Mouse (Mus musculus) erythroblast, embryonic 14.5 days (primary cell): ENCODE measurements around the gene Elavl1. TPM values are rescaled to one million over a fixed set of nuclear protein-coding genes. Genes with fewer than 3 reads are reported as not detected.
"Not testable (repeated sequence)": the region's sequence is repeated elsewhere in the genome, so short reads cannot be mapped to it uniquely, and the experiment has no call there.

ENCODE experiments used
- H3K27me3 ChIP-seq: 2 replicates; pipeline ENCODE4 v1.6.1; 2012; ENCODE audit warnings: inconsistent platforms; ENCODE audit not compliant: control insufficient read depth
- H3K36me3 ChIP-seq: 2 replicates; pipeline ENCODE4 v1.6.1; 2012; ENCODE audit warnings: mild to moderate bottlenecking, inconsistent platforms; ENCODE audit not compliant: control insufficient read depth
- H3K4me1 ChIP-seq: 2 replicates; pipeline ENCODE4 v1.6.1; 2012; ENCODE audit warnings: inconsistent platforms; ENCODE audit not compliant: control insufficient read depth
- H3K4me3 ChIP-seq: replicated peaks from 2 replicates; pipeline ENCODE3; 2012; ENCODE audit warnings: moderate library complexity, mild to moderate bottlenecking, inconsistent platforms
- H3K9me3 ChIP-seq: 2 replicates; pipeline ENCODE4 v1.6.1; 2012; ENCODE audit warnings: low read length, inconsistent platforms, mixed read lengths; ENCODE audit not compliant: control insufficient read depth
- GATA1 ChIP-seq: IDR thresholded peaks from 2 replicates; pipeline ENCODE4 v1.6.1; 2012; ENCODE audit warnings: low read length, inconsistent platforms, mixed read lengths
- TAL1 ChIP-seq: IDR thresholded peaks from 3 replicates; pipeline ENCODE4 v1.6.1; 2012; ENCODE audit warnings: low read length, inconsistent platforms, mixed read lengths
- polyA plus RNA-seq: library from polyadenylated mRNA; stranded (reverse); fragments of >175 nt; gene quantifications from 2 replicates; pipeline ENCODE4 v1.2.3, GENCODE M21; 2012

The Elavl1 gene
- polyA plus RNA-seq, 1 experiment: 1.1 TPM

DNA sequence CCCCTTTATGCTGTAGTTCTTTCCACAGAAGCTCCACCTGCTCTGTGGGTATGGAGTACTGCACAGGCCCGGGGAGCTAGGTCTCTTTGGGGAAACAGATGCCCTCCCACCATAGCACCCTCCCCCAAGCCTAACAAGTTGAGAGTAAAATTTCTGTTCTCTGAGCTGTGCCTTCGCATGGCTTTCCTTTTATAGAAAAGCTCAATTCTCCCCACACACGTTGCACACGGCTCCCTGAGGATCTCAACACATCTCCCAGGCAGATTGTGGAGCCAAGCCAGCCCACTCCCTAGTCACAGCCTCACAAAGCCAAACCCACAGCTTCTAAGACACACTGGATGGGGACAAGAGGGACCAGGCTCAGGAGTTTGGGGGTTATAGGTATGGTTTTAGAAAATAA lies 68.3 kb downstream of the Elavl1 start:
- Histone ChIP-seq H3K4me1 (peaks cover 58% of the 10 kb centered on the region), H3K4me3 (no peak overlapping the region), H3K36me3 (peaks cover 65% of the 10 kb centered on the region), H3K9me3 (no peaks in the 10 kb centered on the region), H3K27me3 (no peaks in the 10 kb centered on the region)
- no peak for TF ChIP-seq GATA1
- TF ChIP-seq TAL1: no peak

DNA sequence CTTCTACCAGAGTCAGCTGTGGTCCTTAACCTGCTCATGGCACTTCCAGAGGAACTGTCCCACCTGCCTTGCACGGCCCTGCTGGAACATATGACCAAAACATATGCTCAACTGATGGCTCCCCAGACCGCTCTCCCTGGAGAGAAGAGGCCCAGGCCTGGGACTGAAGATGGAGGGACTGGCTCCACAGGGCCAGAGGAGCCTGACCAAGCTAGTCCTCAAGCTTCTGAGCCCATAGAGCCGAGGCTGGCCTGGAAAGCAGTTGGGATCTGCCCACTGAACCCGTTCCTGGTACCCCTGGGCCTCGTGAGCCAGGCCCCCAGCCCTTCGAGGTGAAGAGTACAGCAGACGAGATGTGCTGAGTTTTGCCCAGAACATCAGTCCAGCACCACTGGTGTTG lies 69.7 kb downstream of the Elavl1 start:
- not testable (repeated sequence) for H3K9me3 ChIP-seq, H3K4me3 ChIP-seq, H3K27me3 ChIP-seq
- H3K4me1 ChIP-seq: peaks cover 64% of the 10 kb centered on the region
- peaks cover 50% of the 10 kb centered on the region for H3K36me3 ChIP-seq

DNA sequence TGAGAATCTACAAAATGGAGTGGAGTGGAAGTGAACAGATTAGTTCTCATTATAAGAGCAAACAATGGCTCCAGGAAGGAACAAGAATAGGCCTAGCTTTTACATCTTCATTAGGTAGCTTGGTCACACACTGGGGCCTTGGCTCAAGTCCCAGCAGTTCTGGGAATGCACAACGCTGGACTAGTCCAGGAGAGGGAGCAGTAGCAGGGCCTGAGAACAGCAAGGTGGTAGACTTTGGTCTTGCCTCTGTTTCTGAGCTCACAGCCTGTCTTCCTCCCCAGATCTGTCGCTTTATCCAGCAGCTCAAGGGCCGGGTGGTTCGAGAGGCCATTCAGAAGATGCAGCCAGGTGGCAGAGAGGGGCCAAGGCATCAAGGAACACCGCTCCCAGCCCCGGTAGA lies 71.2 kb downstream of the Elavl1 start:
- Histone ChIP-seq H3K27me3 (peaks cover 4% of the 10 kb centered on the region; the same call in 1 of the 2 replicates), H3K4me3 (peak overlapping the region; percentile 67), H3K9me3 (no peaks in the 10 kb centered on the region), H3K4me1 (peaks cover 58% of the 10 kb centered on the region), H3K36me3 (peaks cover 44% of the 10 kb centered on the region)
- no peak for TF ChIP-seq TAL1
- no peak for TF ChIP-seq GATA1

DNA sequence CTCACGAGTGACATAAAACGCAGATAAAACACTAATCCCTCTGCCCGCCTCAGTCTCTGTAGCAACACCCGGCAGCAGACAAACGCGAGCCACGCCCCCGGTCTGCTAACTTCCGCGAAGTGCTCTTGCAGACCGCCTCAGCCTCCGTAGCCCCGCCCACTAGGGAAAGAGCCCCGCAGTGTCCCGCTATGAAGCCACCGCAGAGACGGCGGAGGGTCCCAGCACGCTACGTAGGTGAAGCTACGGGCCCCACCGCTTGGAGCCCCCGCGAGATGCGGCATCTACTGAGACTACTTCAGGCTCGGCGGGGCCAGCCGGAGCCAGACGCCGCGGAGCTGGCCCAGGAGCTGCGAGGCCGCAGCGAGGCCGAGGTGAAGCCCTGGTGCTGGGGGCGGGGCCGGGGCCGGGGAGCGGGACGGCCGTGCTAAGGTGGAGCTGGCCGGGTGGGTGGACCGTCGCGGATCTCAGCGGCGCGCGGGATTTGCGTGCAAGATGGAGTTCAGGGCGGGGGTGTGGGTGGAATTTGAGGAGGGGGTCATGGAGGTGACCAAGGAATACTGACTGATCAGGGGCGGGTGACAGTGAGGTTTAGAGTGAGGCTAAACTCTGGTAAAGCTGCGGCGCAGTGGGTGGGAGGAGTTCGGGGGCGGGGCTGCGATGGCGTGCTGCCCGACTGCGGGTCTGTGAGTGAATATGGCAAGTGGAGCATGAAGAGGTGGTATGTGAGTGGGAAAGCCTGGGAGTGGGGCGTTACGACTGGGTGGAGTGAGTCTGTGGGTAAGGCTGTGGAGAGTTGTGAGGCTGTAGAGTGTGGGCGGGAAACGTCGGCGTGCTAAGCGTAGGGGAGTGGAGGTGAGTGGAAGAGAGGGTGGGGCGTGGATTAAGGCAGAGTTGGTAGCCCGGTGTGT lies 72.0 kb downstream of the Elavl1 start, which contains the start of gene Snapc2:
Snapc2 (plus strand) TSS at position 147 of the 908 bp plus-strand sequence.
- H3K36me3 ChIP-seq: peaks cover 45% of the 10 kb centered on the region

DNA sequence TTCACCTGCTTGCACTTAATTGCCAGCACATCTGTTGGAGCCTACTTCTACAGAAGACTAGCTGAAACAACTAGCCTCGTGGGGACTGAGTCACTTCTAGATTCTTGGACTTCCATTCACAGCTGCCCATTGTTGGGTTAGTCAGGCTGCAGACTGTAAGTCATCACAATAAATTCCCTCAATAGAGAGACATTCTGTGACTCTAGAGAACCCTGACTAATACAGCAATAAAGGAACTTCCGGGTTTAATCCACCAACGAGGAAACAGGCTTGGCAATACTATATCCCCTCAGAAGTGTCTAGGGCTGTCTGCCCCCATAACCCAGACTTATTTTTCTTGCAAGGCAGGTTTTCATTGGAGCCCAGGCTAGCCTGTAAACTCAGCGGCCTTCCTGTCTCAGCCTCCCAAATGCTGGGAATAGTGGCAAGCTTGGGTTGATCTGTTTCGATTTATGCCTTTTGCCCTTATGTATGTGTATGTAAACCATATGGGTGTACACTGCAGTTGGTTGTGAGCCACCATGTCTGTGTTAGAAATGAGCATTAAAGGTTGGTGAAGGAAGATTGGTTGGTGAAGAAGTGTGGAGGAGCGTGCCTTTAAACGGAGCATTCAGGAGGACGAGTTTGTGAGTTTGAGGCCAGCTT lies 73.0 kb downstream of the Elavl1 start:
- H3K9me3 ChIP-seq: no peaks in the 10 kb centered on the region
- H3K36me3 ChIP-seq: peaks cover 42% of the 10 kb centered on the region
- peaks cover 4% of the 10 kb centered on the region; the same call in 1 of the 2 replicates for H3K27me3 ChIP-seq
- peaks cover 51% of the 10 kb centered on the region for H3K4me1 ChIP-seq
- TF ChIP-seq GATA1 (no peak), TAL1 (no peak)
- peak overlapping the region; percentile 67 for H3K4me3 ChIP-seq

More for the DNA sequence above, 72.0 kb downstream of the Elavl1 start, which contains the start of gene Snapc2:
- peaks cover 4% of the 10 kb centered on the region; the same call in 1 of the 2 replicates for H3K27me3 ChIP-seq
- TF ChIP-seq GATA1 (no peak), TAL1 (no peak)
- no peaks in the 10 kb centered on the region for H3K9me3 ChIP-seq
- peaks cover 51% of the 10 kb centered on the region for H3K4me1 ChIP-seq
- peak within 1 kb of the TSS; percentile 67 for H3K4me3 ChIP-seq

DNA sequence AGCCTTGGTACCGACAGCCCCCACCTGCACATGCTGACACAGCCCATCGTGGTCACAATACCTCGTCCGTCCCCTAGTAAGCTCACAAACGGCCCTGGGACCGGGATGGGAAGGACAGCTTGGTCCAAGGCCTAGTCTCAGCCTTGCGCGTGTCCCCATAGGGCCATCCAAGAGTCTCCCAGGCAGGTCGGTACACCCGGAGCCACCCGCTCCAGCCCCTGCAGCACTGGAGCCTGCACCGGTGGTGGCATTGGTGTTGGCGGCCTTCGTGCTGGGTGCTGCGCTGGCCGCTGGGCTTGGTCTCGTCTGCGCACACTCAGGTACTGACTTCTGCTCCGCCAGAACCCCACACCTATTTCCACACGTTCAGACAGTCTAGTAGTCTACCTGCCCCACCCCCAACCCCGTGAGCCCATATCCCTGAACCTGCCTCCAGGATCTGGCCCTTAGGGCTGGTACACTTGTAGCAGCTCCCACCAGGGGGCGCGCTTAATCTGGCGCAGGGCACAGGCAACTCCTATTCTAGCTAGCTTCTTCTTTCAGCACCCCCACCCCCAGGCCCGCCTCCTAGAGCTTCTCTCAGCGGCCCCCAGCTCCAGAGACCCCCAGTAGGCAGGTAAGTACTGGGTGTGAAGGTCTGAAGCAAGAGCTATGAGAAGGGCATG lies 74.8 kb downstream of the Elavl1 start:
- Histone ChIP-seq H3K4me3 (no peak overlapping the region), H3K4me1 (peaks cover 59% of the 10 kb centered on the region), H3K36me3 (peaks cover 44% of the 10 kb centered on the region), H3K9me3 (no peaks in the 10 kb centered on the region), H3K27me3 (peaks cover 4% of the 10 kb centered on the region; the same call in 1 of the 2 replicates)
- TF ChIP-seq TAL1 (no peak), GATA1 (no peak)

DNA sequence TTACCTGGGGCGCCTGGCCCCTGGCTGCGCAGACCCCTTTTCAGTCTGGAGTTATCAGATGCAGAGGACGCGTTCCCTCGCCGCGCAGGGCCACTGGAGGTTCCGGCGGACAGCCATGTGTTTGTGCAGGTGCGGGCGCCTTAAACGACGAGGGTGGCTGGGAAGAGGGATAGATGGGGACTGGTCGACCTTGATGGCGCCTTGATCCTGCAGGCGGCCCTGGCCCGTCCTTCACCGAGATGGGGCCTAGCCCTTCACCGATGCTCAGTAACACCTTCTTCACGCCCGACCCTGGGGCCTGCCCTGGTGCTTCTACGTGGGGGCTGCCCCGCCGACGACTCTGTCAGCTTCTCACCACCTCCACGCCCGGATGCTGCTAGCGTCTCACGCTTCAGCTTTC lies 76.0 kb downstream of the Elavl1 start:
- TF ChIP-seq GATA1 (no peak), TAL1 (no peak)
- Histone ChIP-seq H3K4me1 (peaks cover 55% of the 10 kb centered on the region), H3K4me3 (no peak overlapping the region), H3K36me3 (peaks cover 44% of the 10 kb centered on the region), H3K27me3 (peaks cover 4% of the 10 kb centered on the region; the same call in 1 of the 2 replicates), H3K9me3 (no peaks in the 10 kb centered on the region)

DNA sequence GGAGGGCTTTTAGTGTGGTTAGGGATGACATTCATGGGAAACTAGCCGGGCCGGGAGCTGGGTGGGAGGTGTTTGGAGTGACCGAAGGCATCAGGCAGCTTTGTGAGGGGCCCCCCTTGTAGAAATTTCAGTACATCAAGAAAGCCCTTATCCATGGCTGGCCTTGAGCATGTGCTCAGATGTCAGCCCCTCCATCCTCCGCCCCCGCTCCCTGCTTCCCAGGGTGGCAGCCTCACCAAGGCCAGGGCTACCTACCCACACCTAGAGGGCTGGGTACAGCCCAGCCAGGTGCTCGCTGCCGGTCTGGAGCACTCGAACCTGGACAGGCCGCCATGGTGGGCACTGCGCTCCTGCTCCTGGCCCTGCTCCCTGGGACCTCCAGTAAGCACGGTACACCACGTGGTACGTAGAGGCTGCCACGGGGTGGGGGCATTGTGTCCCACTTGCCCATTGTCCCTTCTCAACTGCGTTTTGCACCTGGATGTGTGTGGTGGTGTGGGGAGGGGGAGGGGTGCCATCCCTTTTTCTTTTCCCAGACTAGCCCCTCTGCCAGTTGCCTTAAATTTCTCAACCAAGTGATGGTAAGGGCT lies 77.2 kb downstream of the Elavl1 start, which contains the start of gene Tgfbr3l:
Tgfbr3l (plus strand) TSS at position 264 of the 590 bp plus-strand sequence.
- TF ChIP-seq GATA1 (no peak), TAL1 (no peak)
- H3K36me3 ChIP-seq: peaks cover 55% of the 10 kb centered on the region
- peaks cover 4% of the 10 kb centered on the region; the same call in 1 of the 2 replicates for H3K27me3 ChIP-seq

DNA sequence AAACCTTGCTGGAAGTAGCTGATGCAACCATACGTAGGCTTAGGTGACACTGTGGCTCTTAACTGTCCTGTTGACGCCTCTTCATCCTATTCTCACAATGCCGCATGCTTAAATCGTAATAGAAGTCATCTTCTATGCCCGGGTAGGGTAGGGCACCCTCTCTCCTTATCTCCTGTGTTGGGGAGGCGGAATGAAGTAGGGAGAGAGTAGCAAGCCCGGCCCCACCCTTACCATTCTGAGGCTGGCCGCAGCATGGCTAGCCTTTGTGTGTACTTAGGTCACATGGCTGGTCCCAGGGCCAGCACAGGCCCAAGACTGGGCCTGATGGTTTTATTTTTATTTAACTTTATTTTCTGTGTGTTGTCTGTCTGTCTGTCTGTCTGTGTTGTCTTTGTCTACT lies 78.0 kb downstream of the Elavl1 start:
- peaks cover 4% of the 10 kb centered on the region; the same call in 1 of the 2 replicates for H3K27me3 ChIP-seq
- H3K9me3 ChIP-seq: no peaks in the 10 kb centered on the region
- H3K4me3 ChIP-seq: no peak overlapping the region
- no peak for TF ChIP-seq TAL1
- no peak for TF ChIP-seq GATA1
- peaks cover 63% of the 10 kb centered on the region for H3K36me3 ChIP-seq
- peaks cover 42% of the 10 kb centered on the region for H3K4me1 ChIP-seq

More for the DNA sequence above, 77.2 kb downstream of the Elavl1 start, which contains the start of gene Tgfbr3l:
- Histone ChIP-seq H3K4me3 (no peak within 1 kb of the TSS), H3K4me1 (peaks cover 45% of the 10 kb centered on the region), H3K9me3 (no peaks in the 10 kb centered on the region)
